Mouse (Mus musculus): ENCODE measurements at regions not wholly inside any gene's neighbourhood (a gene's known extent, or its start where the extent isn't known, plus 50 kb on each side); places are given as distances from the start of the nearest gene placed in this dataset.

GRCm38 (mm10) chr3:133650025-133650424 lies 105.1 kb upstream of the Tet2 start:
- no peak for ATAC-seq (ENCODE audit: low read depth)
- Histone ChIP-seq H3K4me1 (ENCODE audit: control insufficient read depth, low read depth, low read length) (no peaks in the 10 kb centered on the region), H3K4me3 (ENCODE audit: low read depth, low read length) (no peak overlapping the region), H3K9me3 (replicated peaks; ENCODE audit: control insufficient read depth, low read length) (no peaks in the 10 kb centered on the region), H3K27me3 (ENCODE audit: control insufficient read depth, insufficient read depth, low read depth, low read length) (no peaks in the 10 kb centered on the region), H3K27ac (ENCODE audit: low read length) (no peak overlapping the region), H3K4me2 (ENCODE audit: low read depth, low read length) (no peak overlapping the region), H3K36me3 (ENCODE audit: control insufficient read depth, insufficient read depth) (no peaks in the 10 kb centered on the region), H3K9ac (ENCODE audit: low read depth, low read length) (no peak overlapping the region)

- Histone ChIP-seq H3K4me2 (ENCODE audit: low read depth, low read length) (no peak overlapping the region), H3K9me3 (replicated peaks; ENCODE audit: control insufficient read depth, low read length) (no peaks in the 10 kb centered on the region), H3K27ac (ENCODE audit: low read length) (no peak overlapping the region), H3K36me3 (ENCODE audit: control insufficient read depth, insufficient read depth) (no peaks in the 10 kb centered on the region), H3K4me1 (ENCODE audit: control insufficient read depth, low read depth, low read length) (no peaks in the 10 kb centered on the region), H3K4me3 (ENCODE audit: low read depth, low read length) (no peak overlapping the region), H3K9ac (ENCODE audit: low read depth, low read length) (no peak overlapping the region), H3K27me3 (ENCODE audit: control insufficient read depth, insufficient read depth, low read depth, low read length) (no peaks in the 10 kb centered on the region)
- WGBS (ENCODE audit: insufficient replicate concordance), result 52% methylated on average over 4 of the region's 4 CpGs
- ATAC-seq (ENCODE audit: low read depth), result no peak
Observed at GRCm38 (mm10) chr3:133651996-133652395, 107.1 kb upstream of the Tet2 start.

- peak; percentile 63 for ATAC-seq (ENCODE audit: low read depth)
- no peak overlapping the region for H3K4me3 ChIP-seq (ENCODE audit: low read depth, low read length)
- H3K27ac ChIP-seq (ENCODE audit: low read length), result no peak overlapping the region
- no peaks in the 10 kb centered on the region for H3K4me1 ChIP-seq (ENCODE audit: control insufficient read depth, low read depth, low read length)
- H3K36me3 ChIP-seq (ENCODE audit: control insufficient read depth, insufficient read depth), result no peaks in the 10 kb centered on the region
- 33% methylated on average over 8 of the region's 8 CpGs for WGBS (ENCODE audit: insufficient replicate concordance)
- H3K27me3 ChIP-seq (ENCODE audit: control insufficient read depth, insufficient read depth, low read depth, low read length), result no peaks in the 10 kb centered on the region
- H3K9me3 ChIP-seq (replicated peaks; ENCODE audit: control insufficient read depth, low read length), result no peaks in the 10 kb centered on the region
- no peak overlapping the region for H3K4me2 ChIP-seq (ENCODE audit: low read depth, low read length)
- no peak overlapping the region for H3K9ac ChIP-seq (ENCODE audit: low read depth, low read length)
Observed at GRCm38 (mm10) chr3:133659759-133660158, 114.8 kb upstream of the Tet2 start.

- Histone ChIP-seq H3K4me3 (ENCODE audit: low read depth, low read length) (no peak overlapping the region), H3K27me3 (ENCODE audit: control insufficient read depth, insufficient read depth, low read depth, low read length) (no peaks in the 10 kb centered on the region), H3K9ac (ENCODE audit: low read depth, low read length) (no peak overlapping the region), H3K9me3 (replicated peaks; ENCODE audit: control insufficient read depth, low read length) (no peaks in the 10 kb centered on the region), H3K27ac (ENCODE audit: low read length) (no peak overlapping the region), H3K36me3 (ENCODE audit: control insufficient read depth, insufficient read depth) (no peaks in the 10 kb centered on the region), H3K4me1 (ENCODE audit: control insufficient read depth, low read depth, low read length) (no peaks in the 10 kb centered on the region), H3K4me2 (ENCODE audit: low read depth, low read length) (no peak overlapping the region)
- 68% methylated on average over 3 of the region's 3 CpGs for WGBS (ENCODE audit: insufficient replicate concordance)
- no peak for ATAC-seq (ENCODE audit: low read depth)
Observed at GRCm38 (mm10) chr3:133661303-133661702, 116.4 kb upstream of the Tet2 start.

- Histone ChIP-seq H3K36me3 (ENCODE audit: control insufficient read depth, insufficient read depth) (no peaks in the 10 kb centered on the region), H3K4me3 (ENCODE audit: low read depth, low read length) (no peak overlapping the region), H3K27me3 (ENCODE audit: control insufficient read depth, insufficient read depth, low read depth, low read length) (no peaks in the 10 kb centered on the region), H3K9me3 (replicated peaks; ENCODE audit: control insufficient read depth, low read length) (no peaks in the 10 kb centered on the region), H3K9ac (ENCODE audit: low read depth, low read length) (no peak overlapping the region), H3K4me2 (ENCODE audit: low read depth, low read length) (no peak overlapping the region), H3K4me1 (ENCODE audit: control insufficient read depth, low read depth, low read length) (no peaks in the 10 kb centered on the region), H3K27ac (ENCODE audit: low read length) (no peak overlapping the region)
- WGBS (ENCODE audit: insufficient replicate concordance), result 66% methylated on average over 3 of the region's 3 CpGs
- ATAC-seq (ENCODE audit: low read depth), result no peak
Observed at GRCm38 (mm10) chr3:133664914-133665313, 120.0 kb upstream of the Tet2 start.

- no peaks in the 10 kb centered on the region for H3K27me3 ChIP-seq (ENCODE audit: control insufficient read depth, insufficient read depth, low read depth, low read length)
- H3K9ac ChIP-seq (ENCODE audit: low read depth, low read length), result no peak overlapping the region
- WGBS (ENCODE audit: insufficient replicate concordance), result 63% methylated on average over 6 of the region's 6 CpGs
- no peaks in the 10 kb centered on the region for H3K36me3 ChIP-seq (ENCODE audit: control insufficient read depth, insufficient read depth)
- no peaks in the 10 kb centered on the region for H3K4me1 ChIP-seq (ENCODE audit: control insufficient read depth, low read depth, low read length)
- ATAC-seq (ENCODE audit: low read depth), result no peak
- no peak overlapping the region for H3K4me2 ChIP-seq (ENCODE audit: low read depth, low read length)
- no peak overlapping the region for H3K27ac ChIP-seq (ENCODE audit: low read length)
- no peaks in the 10 kb centered on the region for H3K9me3 ChIP-seq (replicated peaks; ENCODE audit: control insufficient read depth, low read length)
- no peak overlapping the region for H3K4me3 ChIP-seq (ENCODE audit: low read depth, low read length)
Observed at GRCm38 (mm10) chr3:133665425-133666317, 120.7 kb upstream of the Tet2 start.

- ATAC-seq (ENCODE audit: low read depth), result no peak
- H3K27me3 ChIP-seq (ENCODE audit: control insufficient read depth, insufficient read depth, low read depth, low read length), result no peaks in the 10 kb centered on the region
- H3K4me3 ChIP-seq (ENCODE audit: low read depth, low read length), result no peak overlapping the region
- no peak overlapping the region for H3K4me2 ChIP-seq (ENCODE audit: low read depth, low read length)
- no peak overlapping the region for H3K27ac ChIP-seq (ENCODE audit: low read length)
- 73% methylated on average over 10 of the region's 10 CpGs for WGBS (ENCODE audit: insufficient replicate concordance)
- no peaks in the 10 kb centered on the region for H3K36me3 ChIP-seq (ENCODE audit: control insufficient read depth, insufficient read depth)
- no peaks in the 10 kb centered on the region for H3K4me1 ChIP-seq (ENCODE audit: control insufficient read depth, low read depth, low read length)
- H3K9me3 ChIP-seq (replicated peaks; ENCODE audit: control insufficient read depth, low read length), result no peaks in the 10 kb centered on the region
- H3K9ac ChIP-seq (ENCODE audit: low read depth, low read length), result no peak overlapping the region
Observed at GRCm38 (mm10) chr3:133672742-133673447, 128.0 kb upstream of the Tet2 start.

GRCm38 (mm10) chr3:133677892-133678291 lies 133.0 kb upstream of the Tet2 start:
- no peaks in the 10 kb centered on the region for H3K36me3 ChIP-seq (ENCODE audit: control insufficient read depth, insufficient read depth)
- H3K27me3 ChIP-seq (ENCODE audit: control insufficient read depth, insufficient read depth, low read depth, low read length), result no peaks in the 10 kb centered on the region
- H3K9me3 ChIP-seq (replicated peaks; ENCODE audit: control insufficient read depth, low read length), result no peaks in the 10 kb centered on the region
- 37% methylated on average over 1 of the region's 1 CpGs for WGBS (ENCODE audit: insufficient replicate concordance)
- no peak overlapping the region for H3K4me3 ChIP-seq (ENCODE audit: low read depth, low read length)
- H3K4me1 ChIP-seq (ENCODE audit: control insufficient read depth, low read depth, low read length), result no peaks in the 10 kb centered on the region
- no peak for ATAC-seq (ENCODE audit: low read depth)
- H3K4me2 ChIP-seq (ENCODE audit: low read depth, low read length), result no peak overlapping the region
- no peak overlapping the region for H3K9ac ChIP-seq (ENCODE audit: low read depth, low read length)
- no peak overlapping the region for H3K27ac ChIP-seq (ENCODE audit: low read length)

GRCm38 (mm10) chr3:133679891-133680290 lies 135.0 kb upstream of the Tet2 start:
- Histone ChIP-seq H3K9me3 (replicated peaks; ENCODE audit: control insufficient read depth, low read length) (no peaks in the 10 kb centered on the region), H3K36me3 (ENCODE audit: control insufficient read depth, insufficient read depth) (no peaks in the 10 kb centered on the region), H3K4me2 (ENCODE audit: low read depth, low read length) (no peak overlapping the region), H3K9ac (ENCODE audit: low read depth, low read length) (no peak overlapping the region), H3K4me3 (ENCODE audit: low read depth, low read length) (no peak overlapping the region), H3K27me3 (ENCODE audit: control insufficient read depth, insufficient read depth, low read depth, low read length) (no peaks in the 10 kb centered on the region), H3K27ac (ENCODE audit: low read length) (no peak overlapping the region), H3K4me1 (ENCODE audit: control insufficient read depth, low read depth, low read length) (no peaks in the 10 kb centered on the region)
- peak; percentile 74 for ATAC-seq (ENCODE audit: low read depth)
- WGBS (ENCODE audit: insufficient replicate concordance), result 19% methylated on average over 1 of the region's 1 CpGs

Measured in liver, embryonic 16.5 days (tissue).